Comparison of ENCODE assay signal across 25 mouse cellular contexts in the genomic region with DNA sequence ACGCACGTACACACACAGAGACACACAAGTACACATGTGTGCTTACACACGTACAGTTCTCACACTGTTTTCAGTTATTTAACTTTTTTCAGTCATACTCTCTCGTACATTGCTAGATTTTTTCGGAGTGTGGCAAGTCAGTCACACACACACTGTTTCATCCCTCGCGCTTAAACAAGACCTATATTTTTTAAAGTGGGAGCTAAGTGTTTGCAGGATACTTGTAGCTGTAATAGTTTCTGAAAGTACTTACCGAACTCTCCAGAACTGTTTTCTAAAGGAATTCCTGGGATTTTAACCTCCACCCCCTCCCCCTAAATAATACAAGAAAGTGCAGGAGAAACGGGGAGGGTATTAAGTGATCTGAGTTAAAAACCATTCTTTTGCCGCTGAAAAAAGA.
DNase-seq lines count a peak whose midpoint lies in the region; ATAC-seq and TF ChIP-seq lines count a peak whose summit lies in the region.
"Had no signal": no experiment of that assay in that cellular context is flagged by ENCODE, and none has a peak within 500 bp of the region (broad histone marks: within the 10 kb centered on the region; RNA-seq: fewer than 3 reads in every experiment).

No protein-coding gene starts in this region.

- no peaks in the 10 kb centered on the region for H3K9me3 ChIP-seq in intestine, embryonic 14.5 days (ENCODE audit: control insufficient read depth, low read length)
- H3K9me3 ChIP-seq in intestine, postnatal 0 days (ENCODE audit: control insufficient read depth) = no peaks in the 10 kb centered on the region
- no peaks in the 10 kb centered on the region for H3K9me3 ChIP-seq in kidney, postnatal 0 days (replicated peaks; ENCODE audit: low read length)
- no peaks in the 10 kb centered on the region for H3K9me3 ChIP-seq in lung, embryonic 15.5 days
- H3K9me3 ChIP-seq in lung, postnatal 0 days (ENCODE audit: low read length) = no peaks in the 10 kb centered on the region
- H3K9me3 ChIP-seq: embryonic facial prominence, embryonic 10.5 days; embryonic facial prominence, embryonic 12.5 days; forebrain, embryonic 13.5 days had no signal

- WGBS in intestine, embryonic 14.5 days = 76% methylated on average over 10 of the region's 10 CpGs
- 85% methylated on average over 10 of the region's 10 CpGs for WGBS in intestine, postnatal 0 days
- WGBS in kidney, postnatal 0 days = 77% methylated on average over 10 of the region's 10 CpGs
- 59% methylated on average over 10 of the region's 10 CpGs for WGBS in lung, embryonic 15.5 days
- WGBS in lung, postnatal 0 days = 58% methylated on average over 10 of the region's 10 CpGs

- no peaks in the 10 kb centered on the region for H3K36me3 ChIP-seq in intestine, embryonic 14.5 days (ENCODE audit: control insufficient read depth, insufficient read depth, low read length)
- H3K36me3 ChIP-seq in intestine, postnatal 0 days (ENCODE audit: control insufficient read depth, insufficient read depth) = no peaks in the 10 kb centered on the region
- no peaks in the 10 kb centered on the region for H3K36me3 ChIP-seq in kidney, postnatal 0 days (ENCODE audit: insufficient read depth, low read length)
- H3K36me3 ChIP-seq in lung, embryonic 15.5 days = no peaks in the 10 kb centered on the region
- H3K36me3 ChIP-seq in lung, postnatal 0 days (ENCODE audit: insufficient read depth, low read length) = no peaks in the 10 kb centered on the region
- H3K36me3 ChIP-seq: embryonic facial prominence, embryonic 10.5 days; embryonic facial prominence, embryonic 12.5 days; G1E had no signal

- H3K4me2 ChIP-seq in intestine, embryonic 14.5 days (ENCODE audit: low read length) = no peak overlapping the region
- H3K4me2 ChIP-seq in intestine, postnatal 0 days (replicated peaks; ENCODE audit: low read depth) = no peak overlapping the region
- H3K4me2 ChIP-seq in kidney, postnatal 0 days (ENCODE audit: low read length) = no peak overlapping the region
- peak overlapping the region; percentile 39 for H3K4me2 ChIP-seq in lung, embryonic 15.5 days
- H3K4me2 ChIP-seq in lung, postnatal 0 days (replicated peaks; ENCODE audit: low read depth, low read length) = 0 out of 2 replicates have a peak overlapping the region, but pooled peaks have one; percentile 22
- H3K4me2 ChIP-seq: embryonic facial prominence, embryonic 12.5 days; forebrain, embryonic 13.5 days had no signal

- 0 out of 2 replicates have a peak, but pooled peaks cover 7% of the 10 kb centered on the region for H3K4me1 ChIP-seq in intestine, embryonic 14.5 days (replicated peaks; ENCODE audit: control insufficient read depth, insufficient read depth, low read length)
- no peaks in the 10 kb centered on the region for H3K4me1 ChIP-seq in intestine, postnatal 0 days (replicated peaks; ENCODE audit: control insufficient read depth, insufficient read depth, low read length)
- no peaks in the 10 kb centered on the region for H3K4me1 ChIP-seq in kidney, postnatal 0 days (replicated peaks; ENCODE audit: insufficient read depth, low read length)
- H3K4me1 ChIP-seq in lung, embryonic 15.5 days = peaks cover 7% of the 10 kb centered on the region; the same call in 1 of the 2 replicates
- H3K4me1 ChIP-seq in lung, postnatal 0 days (ENCODE audit: insufficient read depth, low read depth, low read length) = no peaks in the 10 kb centered on the region
- H3K4me1 ChIP-seq: embryonic facial prominence, embryonic 10.5 days; embryonic facial prominence, embryonic 12.5 days; forebrain, embryonic 13.5 days had no signal

- peak; percentile 10 for DNase-seq in intestine, embryonic 14.5 days (ENCODE audit: low spot score)
- peak; percentile 21 for DNase-seq in kidney, postnatal 0 days (ENCODE audit: low spot score)
- no peak for DNase-seq in kidney, postnatal 10 days
- no peak for DNase-seq in lung, postnatal 10 days
- peak; percentile 79 for DNase-seq in lung, postnatal 0 days (ENCODE audit: low spot score)
- DNase-seq in lung, postnatal 4 days = no peak
- DNase-seq: adrenal gland, adult 8-10 months; adrenal gland, postnatal 14 days; adrenal gland, postnatal 36 days; B cell, adult 2 months; cerebellum, adult 11-12 months; cerebellum, adult 2 months; cerebellum, adult 9-10 months; cerebellum, postnatal 10 days; cerebellum, postnatal 25 days had no signal

- H3K9ac ChIP-seq in intestine, embryonic 14.5 days (ENCODE audit: low read length) = no peak overlapping the region
- H3K9ac ChIP-seq in intestine, postnatal 0 days (ENCODE audit: low read depth, low read length) = no peak overlapping the region
- no peak overlapping the region for H3K9ac ChIP-seq in kidney, postnatal 0 days (ENCODE audit: low read depth, low read length)
- no peak overlapping the region for H3K9ac ChIP-seq in lung, embryonic 15.5 days
- H3K9ac ChIP-seq in lung, postnatal 0 days (replicated peaks; ENCODE audit: low read depth) = no peak overlapping the region
- H3K9ac ChIP-seq: embryonic facial prominence, embryonic 12.5 days; forebrain, embryonic 13.5 days had no signal

- no peak for TF ChIP-seq CTCF in intestine, postnatal 0 days (IDR thresholded peaks at IDR 0.05; ENCODE audit: low read depth)
- no peak for TF ChIP-seq CTCF in kidney, postnatal 0 days (IDR thresholded peaks at IDR 0.05; ENCODE audit: low read depth)
- no peak for TF ChIP-seq CTCF in lung, postnatal 0 days (IDR thresholded peaks at IDR 0.05)

- TF ChIP-seq EP300 in lung, postnatal 0 days (IDR thresholded peaks at IDR 0.05) = peak; percentile 95

- no peaks in the 10 kb centered on the region for H3K27me3 ChIP-seq in intestine, embryonic 14.5 days (replicated peaks; ENCODE audit: control insufficient read depth, insufficient read depth, low read length)
- no peaks in the 10 kb centered on the region for H3K27me3 ChIP-seq in intestine, postnatal 0 days (replicated peaks; ENCODE audit: control insufficient read depth, insufficient read depth, low read length)
- H3K27me3 ChIP-seq in kidney, postnatal 0 days (ENCODE audit: insufficient read depth, low read length) = no peaks in the 10 kb centered on the region
- H3K27me3 ChIP-seq in lung, embryonic 15.5 days = no peaks in the 10 kb centered on the region
- H3K27me3 ChIP-seq in lung, postnatal 0 days (replicated peaks; ENCODE audit: insufficient read depth, low read length) = no peaks in the 10 kb centered on the region
- H3K27me3 ChIP-seq: CH12.LX; embryonic facial prominence, embryonic 12.5 days; forebrain, embryonic 13.5 days had no signal

- ATAC-seq in intestine, embryonic 14.5 days (replicated peaks; ENCODE audit: low FRiP score, low TSS enrichment, low read depth) = no peak
- no peak for ATAC-seq in intestine, postnatal 0 days
- ATAC-seq in kidney, postnatal 0 days (replicated peaks; ENCODE audit: low FRiP score, low read depth) = no peak
- peak; percentile 79; the same call in 1 of the 2 replicates for ATAC-seq in lung, embryonic 15.5 days (ENCODE audit: borderline replicate concordance, extremely low read depth, low FRiP score, low TSS enrichment)
- ATAC-seq in lung, postnatal 0 days = peak; percentile 92
- ATAC-seq: activated CD4-positive, CD25-positive, alpha-beta regulatory T cell, adult 4 months; CD4-positive, CD25-positive, alpha-beta regulatory T cell, adult 4 months; forebrain, embryonic 13.5 days; Patski had no signal

- no peak overlapping the region for H3K4me3 ChIP-seq in intestine, embryonic 14.5 days (ENCODE audit: low read depth, low read length)
- no peak overlapping the region for H3K4me3 ChIP-seq in intestine, postnatal 0 days (ENCODE audit: low read depth, low read length)
- no peak overlapping the region for H3K4me3 ChIP-seq in kidney, postnatal 0 days (replicated peaks; ENCODE audit: low read depth, low read length)
- H3K4me3 ChIP-seq in lung, embryonic 15.5 days = no peak overlapping the region
- H3K4me3 ChIP-seq in lung, postnatal 0 days (ENCODE audit: low read depth, low read length) = no peak overlapping the region
- H3K4me3 ChIP-seq: embryonic facial prominence, embryonic 10.5 days; embryonic facial prominence, embryonic 12.5 days; forebrain, embryonic 13.5 days had no signal

- peak overlapping the region; percentile 54; the same call in 1 of the 2 replicates for H3K27ac ChIP-seq in intestine, embryonic 14.5 days (ENCODE audit: low read depth)
- H3K27ac ChIP-seq in intestine, postnatal 0 days (ENCODE audit: low read depth, low read length) = no peak overlapping the region
- H3K27ac ChIP-seq in kidney, postnatal 0 days = no peak overlapping the region
- H3K27ac ChIP-seq in lung, embryonic 15.5 days = peak overlapping the region; percentile 92
- H3K27ac ChIP-seq in lung, postnatal 0 days (ENCODE audit: low read length) = peak overlapping the region; percentile 44
- H3K27ac ChIP-seq: embryonic facial prominence, embryonic 10.5 days; embryonic facial prominence, embryonic 12.5 days; forebrain, embryonic 13.5 days had no signal

Comparison
In these comparisons a context has a peak if more than half of its experiments do, and no peak if none do; other contexts are left out.
1. DNase-seq: peak in intestine, embryonic 14.5 days (single experiment), kidney, postnatal 0 days (single experiment) and lung, postnatal 0 days (single experiment); none in kidney, postnatal 10 days (single experiment), lung, postnatal 10 days (single experiment) and lung, postnatal 4 days (0 of 2).
2. H3K27ac ChIP-seq: peak in intestine, embryonic 14.5 days (single experiment), lung, embryonic 15.5 days (single experiment) and lung, postnatal 0 days (single experiment); none in intestine, postnatal 0 days (single experiment) and kidney, postnatal 0 days (single experiment).
3. ATAC-seq: peak in lung, embryonic 15.5 days (single experiment) and lung, postnatal 0 days (single experiment); none in intestine, embryonic 14.5 days (single experiment), intestine, postnatal 0 days (single experiment) and kidney, postnatal 0 days (single experiment).
4. H3K4me2 ChIP-seq: peak in lung, embryonic 15.5 days (single experiment) and lung, postnatal 0 days (single experiment); none in intestine, embryonic 14.5 days (single experiment), intestine, postnatal 0 days (single experiment) and kidney, postnatal 0 days (single experiment).